Mouse (Mus musculus): ENCODE data around the gene Zfp119b. TPM values are rescaled to one million over a fixed set of nuclear protein-coding genes. Genes with fewer than 3 reads are reported as not detected.

The Zfp119b gene
- total and polyA plus RNA-seq, 3 experiments = 1.1 to 2.0 TPM; not detected in 1

GRCm38 (mm10) chr17:55954229-55954628 is 4.9 kb upstream of the Zfp119b start:
- no peaks in the 10 kb centered on the region; a peak in 1 of 4 replicates for H3K36me3 ChIP-seq (ENCODE audit: control insufficient read depth in 1 of 2, insufficient read depth in 2 of 2, low read length in 2 of 2)
- H3K9ac ChIP-seq (ENCODE audit: control insufficient read depth, low read depth, low read length, poor library complexity, severe bottlenecking) = no peak overlapping the region
- H3K79me2 ChIP-seq (ENCODE audit: control insufficient read depth, insufficient read depth, low read length, poor library complexity) = no peaks in the 10 kb centered on the region; the same call in 1 of the 2 replicates
- DNase-seq (ENCODE audit: low read depth, low spot score) = no peak
- H3K4me3 ChIP-seq (ENCODE audit: control insufficient read depth in 1 of 2, insufficient read depth in 1 of 2, low read depth in 2 of 2, low read length in 2 of 2) = no peak overlapping the region
- no peaks in the 10 kb centered on the region for H3K9me3 ChIP-seq (replicated peaks; ENCODE audit: insufficient read depth, low read length)
- peaks cover 0 to 2% of the 10 kb centered on the region in 2 experiments for H3K27me3 ChIP-seq (ENCODE audit: control insufficient read depth in 1 of 2, insufficient read depth in 2 of 2, low read length in 2 of 2)
- no peak overlapping the region for H3K27ac ChIP-seq (ENCODE audit: control insufficient read depth, low read depth, low read length)
- no peak for TF ChIP-seq TCF12 (IDR thresholded peaks at IDR 0.05; ENCODE audit: low read depth, low read length)
- no peak for TF ChIP-seq ZMIZ1 (IDR thresholded peaks at IDR 0.05; ENCODE audit: low read depth, low read length)
- TF ChIP-seq GATA1 (IDR thresholded peaks at IDR 0.05; ENCODE audit: low read depth, low read length) = no peak
- TF ChIP-seq UBTF (IDR thresholded peaks at IDR 0.05; ENCODE audit: borderline replicate concordance, insufficient read depth, low read depth, low read length) = no peak
- no peak for TF ChIP-seq KAT2A (conservative IDR thresholded peaks at IDR 0.05; ENCODE audit: low read depth, low read length)
- TF ChIP-seq RCOR1 (IDR thresholded peaks at IDR 0.05; ENCODE audit: low read depth, low read length) = no peak
- no peak for TF ChIP-seq ZC3H11A (IDR thresholded peaks at IDR 0.05; ENCODE audit: low read depth, low read length)
- TF ChIP-seq MAFK (IDR thresholded peaks at IDR 0.05; ENCODE audit: borderline replicate concordance, low read depth, low read length) = no peak
- TF ChIP-seq TAL1 (IDR thresholded peaks at IDR 0.05; ENCODE audit: low read length) = no peak
- no peak for TF ChIP-seq EP300 (IDR thresholded peaks at IDR 0.05; ENCODE audit: low read depth in 1 of 2, low read length in 2 of 2)
- TF ChIP-seq ELF1 (IDR thresholded peaks at IDR 0.05; ENCODE audit: low read depth, low read length) = no peak
- TF ChIP-seq ZKSCAN1 (IDR thresholded peaks at IDR 0.05; ENCODE audit: low read depth, low read length) = no peak
- H3K4me1 ChIP-seq (ENCODE audit: control insufficient read depth in 1 of 2, insufficient read depth in 2 of 2, low read length in 2 of 2) = peaks cover 4 to 6% of the 10 kb centered on the region in 2 experiments; a peak in 3 of 4 replicates

DNA sequence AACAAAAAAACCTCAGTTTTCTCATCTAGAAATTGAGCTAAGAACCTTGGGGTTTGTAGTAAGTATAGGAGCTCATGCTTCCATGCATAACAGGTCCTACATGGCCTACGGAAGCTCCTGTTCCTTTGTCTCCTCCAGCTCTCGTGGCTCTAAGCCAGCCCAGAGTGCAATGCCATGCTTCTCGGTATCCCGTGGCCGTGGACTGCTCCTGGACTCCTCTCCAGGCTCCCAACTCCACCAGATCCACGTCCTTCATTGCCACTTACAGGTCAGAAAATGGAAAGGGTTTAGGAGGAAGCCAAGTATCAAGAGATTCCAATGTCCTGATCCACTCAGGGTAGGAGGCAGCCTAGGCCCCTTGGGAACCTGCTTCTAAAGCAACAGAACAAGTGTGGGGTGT is 4.5 kb upstream of the Zfp119b start:
- no peak for DNase-seq (ENCODE audit: low read depth, low spot score)
- Histone ChIP-seq H3K27ac (ENCODE audit: control insufficient read depth, low read depth, low read length) (no peak overlapping the region), H3K27me3 (ENCODE audit: control insufficient read depth in 1 of 2, insufficient read depth in 2 of 2, low read length in 2 of 2) (peaks cover 0 to 2% of the 10 kb centered on the region in 2 experiments), H3K4me1 (ENCODE audit: control insufficient read depth in 1 of 2, insufficient read depth in 2 of 2, low read length in 2 of 2) (peaks cover 4 to 6% of the 10 kb centered on the region in 2 experiments; a peak in 3 of 4 replicates), H3K9ac (ENCODE audit: control insufficient read depth, low read depth, low read length, poor library complexity, severe bottlenecking) (no peak overlapping the region), H3K36me3 (ENCODE audit: control insufficient read depth in 1 of 2, insufficient read depth in 2 of 2, low read length in 2 of 2) (no peaks in the 10 kb centered on the region; a peak in 1 of 4 replicates), H3K9me3 (replicated peaks; ENCODE audit: insufficient read depth, low read length) (no peaks in the 10 kb centered on the region), H3K79me2 (ENCODE audit: control insufficient read depth, insufficient read depth, low read length, poor library complexity) (no peaks in the 10 kb centered on the region), H3K4me3 (ENCODE audit: control insufficient read depth in 1 of 2, insufficient read depth in 1 of 2, low read depth in 2 of 2, low read length in 2 of 2) (no peak overlapping the region)
- no peak for TF ChIP-seq GABPA (IDR thresholded peaks at IDR 0.05; ENCODE audit: low read depth, low read length)
- no peak for TF ChIP-seq E2F4 (IDR thresholded peaks at IDR 0.05; ENCODE audit: borderline replicate concordance, low read depth, low read length)
- TF ChIP-seq MYC (IDR thresholded peaks at IDR 0.05; ENCODE audit: low read depth, low read length) = no peak
- TF ChIP-seq POLR2AphosphoS5 (IDR thresholded peaks at IDR 0.05; ENCODE audit: borderline replicate concordance, low read depth, low read length) = no peak
- no peak for TF ChIP-seq GATA1 (IDR thresholded peaks at IDR 0.05; ENCODE audit: low read depth, low read length)
- no peak for TF ChIP-seq MAX (IDR thresholded peaks at IDR 0.05; ENCODE audit: low read length)
- no peak for TF ChIP-seq SMC3 (IDR thresholded peaks at IDR 0.05; ENCODE audit: low read depth, low read length)
- no peak for TF ChIP-seq CHD1 (IDR thresholded peaks at IDR 0.05; ENCODE audit: low read depth, low read length)
- no peak for TF ChIP-seq MYB (IDR thresholded peaks at IDR 0.05; ENCODE audit: low read depth, low read length)
- TF ChIP-seq BHLHE40 (IDR thresholded peaks at IDR 0.05; ENCODE audit: borderline replicate concordance, low read depth, low read length) = no peak
- no peak for TF ChIP-seq NRF1 (IDR thresholded peaks at IDR 0.05; ENCODE audit: insufficient read depth, low read depth, low read length, poor library complexity, severe bottlenecking)
- TF ChIP-seq MEF2A (IDR thresholded peaks at IDR 0.05; ENCODE audit: extremely low read depth, insufficient replicate concordance, low read depth, low read length, poor library complexity, severe bottlenecking) = no peak
- no peak for TF ChIP-seq POLR2A (IDR thresholded peaks at IDR 0.05; ENCODE audit: control insufficient read depth in 1 of 2, insufficient read depth in 1 of 2, low read depth in 1 of 2, low read length in 2 of 2, poor library complexity in 1 of 2)
- TF ChIP-seq RCOR1 (IDR thresholded peaks at IDR 0.05; ENCODE audit: low read depth, low read length) = no peak
- TF ChIP-seq TBP (IDR thresholded peaks at IDR 0.05; ENCODE audit: low read depth, low read length) = no peak
- no peak for TF ChIP-seq ELF1 (IDR thresholded peaks at IDR 0.05; ENCODE audit: low read depth, low read length)
- no peak for TF ChIP-seq MAZ (IDR thresholded peaks at IDR 0.05; ENCODE audit: low read depth, low read length)
- TF ChIP-seq ZNF384 (IDR thresholded peaks at IDR 0.05; ENCODE audit: low read depth, low read length) = no peak

All from MEL (cell line).